Mouse (Mus musculus): ENCODE data around the gene Foxc2. TPM values are rescaled to one million over a fixed set of nuclear protein-coding genes. Genes with fewer than 3 reads are reported as not detected.

Gene Foxc2
- polyA plus RNA-seq, 1 experiment from 2014 or later, result 6.4 TPM

DNA sequence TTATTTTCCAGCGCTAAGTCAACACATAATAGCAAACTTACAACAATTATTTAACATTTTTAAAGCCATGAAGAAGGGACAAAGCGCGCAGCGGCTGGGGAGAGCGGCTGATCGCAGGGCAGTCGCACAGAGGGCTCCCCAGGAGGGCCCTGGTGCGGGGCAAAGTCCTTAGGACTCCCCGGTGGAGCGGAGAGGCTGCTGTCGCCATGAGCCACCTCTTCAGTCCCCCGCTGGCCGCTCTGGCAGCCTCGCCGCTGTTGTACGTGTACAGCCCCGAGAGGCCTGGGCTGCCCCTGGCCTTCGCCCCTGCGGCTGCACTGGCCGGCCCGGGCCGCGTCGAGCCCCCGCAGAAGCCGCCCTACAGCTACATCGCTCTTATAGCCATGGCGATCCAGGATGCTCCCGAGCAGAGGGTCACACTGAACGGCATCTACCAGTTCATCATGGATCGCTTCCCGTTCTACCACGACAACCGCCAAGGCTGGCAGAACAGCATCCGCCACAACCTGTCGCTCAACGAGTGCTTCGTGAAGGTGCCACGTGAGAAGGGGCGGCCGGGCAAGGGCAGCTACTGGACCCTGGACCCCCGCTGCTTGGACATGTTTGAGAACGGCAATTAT, 11.9 kb downstream of the Foxc2 start, which contains the start of gene Foxl1:
TSS of gene Foxl1 (plus strand) at position 185 of the 620 bp plus-strand sequence.
- Histone ChIP-seq H3K9ac (ENCODE audit: low read length) (peak within 1 kb of the TSS; percentile 35), H3K4me3 (ENCODE audit: control insufficient read depth in 1 of 2, insufficient read depth in 1 of 2, low read depth in 1 of 2, low read length in 2 of 2) (peak within 1 kb of the TSS; percentile 26 to 34), H3K9me3 (ENCODE audit: control insufficient read depth, low read length) (no peaks in the 10 kb centered on the region), H3K27ac (replicated peaks in 1 of 2; ENCODE audit: control insufficient read depth in 1 of 2, insufficient read depth in 1 of 2, low read depth in 2 of 2, low read length in 2 of 2) (no peak within 1 kb of the TSS), H3K27me3 (ENCODE audit: control insufficient read depth, insufficient read depth, low read length) (peaks cover 77% of the 10 kb centered on the region), H3K4me1 (ENCODE audit: control insufficient read depth in 2 of 2, insufficient read depth in 2 of 2, low read length in 2 of 2) (peaks cover 11 to 33% of the 10 kb centered on the region in 2 experiments), H3K4me2 (ENCODE audit: low read length) (peak within 1 kb of the TSS; percentile 61), H3K36me3 (ENCODE audit: control insufficient read depth, insufficient read depth, low read length) (no peaks in the 10 kb centered on the region)
- WGBS, result 9% methylated on average over 43 of the region's 43 CpGs
- ATAC-seq (ENCODE audit: insufficient number of reproducible peaks, insufficient read depth, low FRiP score, low read depth), result no peak

DNA sequence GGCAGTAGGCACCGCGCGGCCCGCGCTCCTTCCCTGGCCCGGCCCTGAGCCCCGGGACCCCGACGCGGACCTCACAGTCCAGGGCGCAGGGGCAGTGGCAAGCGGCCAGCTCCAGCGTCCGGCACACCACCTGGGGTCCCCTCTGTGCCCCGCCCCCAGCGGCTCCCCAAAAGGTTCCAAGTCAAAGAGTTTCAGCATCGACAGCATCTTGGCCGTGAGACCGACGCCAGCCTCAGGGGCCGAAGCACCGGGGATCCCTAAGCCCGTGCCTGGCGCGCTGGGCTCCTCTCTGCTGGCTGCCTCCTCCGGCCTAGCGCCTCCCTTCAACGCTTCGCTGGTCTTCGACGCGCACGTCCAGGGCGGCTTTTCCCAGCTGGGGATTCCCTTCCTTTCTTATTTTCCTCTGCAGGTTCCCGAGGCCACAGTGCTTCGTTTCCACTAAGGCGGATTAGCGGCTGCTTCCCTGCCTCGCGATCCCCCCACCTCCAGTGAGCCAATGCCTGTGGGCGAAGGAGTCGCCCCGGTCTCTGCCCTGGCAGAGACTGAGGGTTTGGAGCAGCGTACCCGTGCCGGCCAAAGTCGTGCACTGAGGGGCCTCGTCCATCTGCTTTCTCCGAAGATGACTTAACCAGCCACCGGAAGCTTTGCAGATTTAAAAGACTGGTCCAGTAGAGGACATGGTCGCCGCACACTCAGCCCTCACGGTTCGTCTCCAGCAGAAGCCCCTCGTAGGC, 12.7 kb downstream of the Foxc2 start:
- no peaks in the 10 kb centered on the region for H3K36me3 ChIP-seq (ENCODE audit: control insufficient read depth, insufficient read depth, low read length)
- peaks cover 11 to 33% of the 10 kb centered on the region in 2 experiments for H3K4me1 ChIP-seq (ENCODE audit: control insufficient read depth in 2 of 2, insufficient read depth in 2 of 2, low read length in 2 of 2)
- ATAC-seq (ENCODE audit: insufficient number of reproducible peaks, insufficient read depth, low FRiP score, low read depth), result no peak
- H3K27me3 ChIP-seq (ENCODE audit: control insufficient read depth, insufficient read depth, low read length), result peaks cover 69% of the 10 kb centered on the region
- peak overlapping the region; percentile 26 to 34 for H3K4me3 ChIP-seq (ENCODE audit: control insufficient read depth in 1 of 2, insufficient read depth in 1 of 2, low read depth in 1 of 2, low read length in 2 of 2)
- H3K9me3 ChIP-seq (ENCODE audit: control insufficient read depth, low read length), result no peaks in the 10 kb centered on the region
- H3K27ac ChIP-seq (replicated peaks in 1 of 2; ENCODE audit: control insufficient read depth in 1 of 2, insufficient read depth in 1 of 2, low read depth in 2 of 2, low read length in 2 of 2), result no peak overlapping the region
- H3K9ac ChIP-seq (ENCODE audit: low read length), result peak overlapping the region; percentile 35
- WGBS, result 8% methylated on average over 53 of the region's 55 CpGs
- peak overlapping the region; percentile 61 for H3K4me2 ChIP-seq (ENCODE audit: low read length)

DNA sequence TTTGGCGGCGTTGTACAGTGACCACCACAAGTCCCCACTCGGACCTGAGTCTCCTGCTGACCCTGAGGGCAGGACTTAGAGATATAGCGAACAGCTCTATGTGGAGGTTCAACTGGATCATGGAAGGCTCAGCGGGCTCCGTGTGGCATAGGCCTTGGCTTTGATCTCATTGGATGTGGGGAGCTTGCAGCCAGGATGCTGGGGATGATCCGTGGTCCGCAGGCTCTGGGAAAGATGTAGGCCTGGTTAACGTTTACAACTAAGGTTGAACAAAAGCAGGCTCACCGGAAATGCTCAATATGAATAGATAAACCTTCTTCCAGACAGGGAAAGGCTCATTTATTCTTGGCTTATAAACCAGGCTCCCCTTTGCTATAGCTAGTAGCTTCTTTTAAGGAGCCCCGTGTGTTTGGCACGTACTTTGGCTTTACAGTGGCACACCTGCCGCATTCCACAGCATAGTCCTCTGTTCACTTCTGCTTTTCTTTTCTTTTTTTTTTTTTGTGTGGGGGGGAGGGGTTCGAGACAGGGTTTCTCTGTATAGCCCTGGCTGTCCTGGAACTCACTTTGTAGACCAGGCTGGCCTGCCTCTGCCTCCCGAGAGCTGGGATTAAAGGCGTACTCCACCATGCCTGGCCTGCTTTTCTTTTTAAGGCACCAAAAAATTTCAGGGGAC, 13.4 kb downstream of the Foxc2 start:
- Histone ChIP-seq H3K27ac (replicated peaks in 1 of 2; ENCODE audit: control insufficient read depth in 1 of 2, insufficient read depth in 1 of 2, low read depth in 2 of 2, low read length in 2 of 2) (no peak overlapping the region), H3K27me3 (ENCODE audit: control insufficient read depth, insufficient read depth, low read length) (peaks cover 63% of the 10 kb centered on the region), H3K9ac (ENCODE audit: low read length) (no peak overlapping the region), H3K9me3 (ENCODE audit: control insufficient read depth, low read length) (no peaks in the 10 kb centered on the region), H3K36me3 (ENCODE audit: control insufficient read depth, insufficient read depth, low read length) (no peaks in the 10 kb centered on the region), H3K4me1 (ENCODE audit: control insufficient read depth in 2 of 2, insufficient read depth in 2 of 2, low read length in 2 of 2) (peaks cover 11 to 33% of the 10 kb centered on the region in 2 experiments), H3K4me2 (ENCODE audit: low read length) (no peak overlapping the region), H3K4me3 (ENCODE audit: control insufficient read depth in 1 of 2, insufficient read depth in 1 of 2, low read depth in 1 of 2, low read length in 2 of 2) (no peak overlapping the region; a peak in 1 of 4 replicates)
- ATAC-seq (ENCODE audit: insufficient number of reproducible peaks, insufficient read depth, low FRiP score, low read depth), result no peak
- 39% methylated on average over 16 of the region's 16 CpGs for WGBS

DNA sequence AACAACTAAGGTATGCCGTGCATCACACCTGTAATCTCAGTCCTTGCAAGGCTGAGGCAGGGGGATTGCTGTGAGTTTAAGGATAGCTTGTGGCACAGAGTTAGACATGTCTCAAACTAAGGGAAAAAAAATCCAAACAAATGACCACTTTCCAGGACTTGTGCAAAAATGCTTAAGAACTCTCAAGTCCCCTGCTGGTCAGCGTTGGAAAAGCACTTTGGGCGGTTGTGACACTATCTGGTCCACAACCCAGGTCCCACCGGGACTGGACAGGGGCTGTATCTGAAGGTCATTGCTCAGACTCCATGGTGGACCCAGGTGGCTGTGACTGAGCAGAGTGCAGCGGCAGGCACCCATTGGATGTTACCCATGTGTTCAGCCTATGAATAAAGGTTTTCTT, 14.6 kb downstream of the Foxc2 start:
- ATAC-seq (ENCODE audit: insufficient number of reproducible peaks, insufficient read depth, low FRiP score, low read depth), result no peak
- no peak overlapping the region for H3K4me2 ChIP-seq (ENCODE audit: low read length)

DNA sequence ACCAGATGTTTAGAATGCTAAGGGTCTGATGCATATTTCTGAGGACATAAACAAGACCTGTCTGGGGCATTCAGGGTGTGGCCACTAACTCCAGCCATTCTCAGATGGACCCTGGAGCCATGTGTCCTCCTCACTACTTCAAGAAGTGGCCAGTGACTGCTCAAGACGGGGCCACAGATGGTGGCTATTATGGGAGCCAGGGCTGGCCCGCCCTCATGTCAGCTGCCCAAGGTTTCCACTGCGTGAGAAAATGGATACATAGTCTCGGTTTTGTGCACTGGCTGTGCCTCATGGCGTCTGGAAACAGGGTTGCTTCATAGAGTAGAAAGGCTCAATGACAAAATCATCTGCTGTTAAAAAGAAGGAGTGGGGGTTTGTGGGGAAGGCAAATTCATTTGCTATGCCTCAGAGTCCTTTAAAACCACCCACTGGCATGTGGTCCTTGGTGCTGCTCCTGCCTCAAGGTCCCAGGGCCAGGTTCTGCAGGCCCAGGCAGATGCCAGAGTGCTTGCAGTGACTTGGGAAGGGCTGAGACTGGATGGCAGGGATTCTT, 17.1 kb downstream of the Foxc2 start:
- Histone ChIP-seq H3K4me2 (ENCODE audit: low read length) (no peak overlapping the region), H3K4me1 (ENCODE audit: control insufficient read depth in 2 of 2, insufficient read depth in 2 of 2, low read length in 2 of 2) (peaks cover 14 to 20% of the 10 kb centered on the region in 2 experiments), H3K27me3 (ENCODE audit: control insufficient read depth, insufficient read depth, low read length) (peaks cover 30% of the 10 kb centered on the region), H3K9me3 (ENCODE audit: control insufficient read depth, low read length) (peaks cover 7% of the 10 kb centered on the region), H3K9ac (ENCODE audit: low read length) (no peak overlapping the region), H3K4me3 (ENCODE audit: control insufficient read depth in 1 of 2, insufficient read depth in 1 of 2, low read depth in 1 of 2, low read length in 2 of 2) (no peak overlapping the region), H3K36me3 (ENCODE audit: control insufficient read depth, insufficient read depth, low read length) (no peaks in the 10 kb centered on the region), H3K27ac (replicated peaks in 1 of 2; ENCODE audit: control insufficient read depth in 1 of 2, insufficient read depth in 1 of 2, low read depth in 2 of 2, low read length in 2 of 2) (no peak overlapping the region)
- WGBS, result 75% methylated on average over 5 of the region's 5 CpGs
- ATAC-seq (ENCODE audit: insufficient number of reproducible peaks, insufficient read depth, low FRiP score, low read depth), result no peak

More for the DNA sequence above, 14.6 kb downstream of the Foxc2 start:
- peaks cover 55% of the 10 kb centered on the region for H3K27me3 ChIP-seq (ENCODE audit: control insufficient read depth, insufficient read depth, low read length)
- H3K9me3 ChIP-seq (ENCODE audit: control insufficient read depth, low read length), result no peaks in the 10 kb centered on the region
- peaks cover 17 to 30% of the 10 kb centered on the region in 2 experiments for H3K4me1 ChIP-seq (ENCODE audit: control insufficient read depth in 2 of 2, insufficient read depth in 2 of 2, low read length in 2 of 2)
- H3K4me3 ChIP-seq (ENCODE audit: control insufficient read depth in 1 of 2, insufficient read depth in 1 of 2, low read depth in 1 of 2, low read length in 2 of 2), result no peak overlapping the region
- no peaks in the 10 kb centered on the region for H3K36me3 ChIP-seq (ENCODE audit: control insufficient read depth, insufficient read depth, low read length)
- H3K27ac ChIP-seq (replicated peaks in 1 of 2; ENCODE audit: control insufficient read depth in 1 of 2, insufficient read depth in 1 of 2, low read depth in 2 of 2, low read length in 2 of 2), result no peak overlapping the region
- 43% methylated on average over 5 of the region's 5 CpGs for WGBS
- no peak overlapping the region for H3K9ac ChIP-seq (ENCODE audit: low read length)

DNA sequence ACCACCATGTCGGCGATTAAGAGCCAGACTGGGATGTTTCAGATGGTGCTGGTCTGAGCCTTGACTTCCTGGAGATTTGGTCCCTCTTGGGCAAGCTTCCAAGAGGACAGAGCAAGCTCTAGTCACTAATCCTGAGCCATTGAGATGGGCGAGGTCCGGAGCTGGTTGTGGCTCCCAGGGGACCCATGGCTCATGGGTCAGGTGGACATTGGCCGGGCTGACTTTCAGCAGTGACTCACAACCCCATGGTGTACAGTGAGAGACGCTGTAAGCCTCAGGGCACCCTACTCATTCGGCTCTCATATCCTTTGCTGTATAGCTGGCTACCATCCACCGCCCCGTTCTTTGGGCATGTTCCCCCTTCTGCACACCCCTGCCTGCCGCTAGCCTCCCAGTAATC, 18.1 kb downstream of the Foxc2 start:
- H3K4me1 ChIP-seq (ENCODE audit: control insufficient read depth in 2 of 2, insufficient read depth in 2 of 2, low read length in 2 of 2), result peaks cover 8 to 9% of the 10 kb centered on the region in 2 experiments; a peak in 3 of 4 replicates
- H3K36me3 ChIP-seq (ENCODE audit: control insufficient read depth, insufficient read depth, low read length), result no peaks in the 10 kb centered on the region
- 87% methylated on average over 10 of the region's 10 CpGs for WGBS
- ATAC-seq (ENCODE audit: insufficient number of reproducible peaks, insufficient read depth, low FRiP score, low read depth), result no peak
- no peak overlapping the region for H3K4me3 ChIP-seq (ENCODE audit: control insufficient read depth in 1 of 2, insufficient read depth in 1 of 2, low read depth in 1 of 2, low read length in 2 of 2)
- H3K4me2 ChIP-seq (ENCODE audit: low read length), result no peak overlapping the region
- H3K27me3 ChIP-seq (ENCODE audit: control insufficient read depth, insufficient read depth, low read length), result peaks cover 19% of the 10 kb centered on the region
- H3K9me3 ChIP-seq (ENCODE audit: control insufficient read depth, low read length), result peaks cover 7% of the 10 kb centered on the region
- H3K27ac ChIP-seq (replicated peaks in 1 of 2; ENCODE audit: control insufficient read depth in 1 of 2, insufficient read depth in 1 of 2, low read depth in 2 of 2, low read length in 2 of 2), result no peak overlapping the region
- H3K9ac ChIP-seq (ENCODE audit: low read length), result no peak overlapping the region

DNA sequence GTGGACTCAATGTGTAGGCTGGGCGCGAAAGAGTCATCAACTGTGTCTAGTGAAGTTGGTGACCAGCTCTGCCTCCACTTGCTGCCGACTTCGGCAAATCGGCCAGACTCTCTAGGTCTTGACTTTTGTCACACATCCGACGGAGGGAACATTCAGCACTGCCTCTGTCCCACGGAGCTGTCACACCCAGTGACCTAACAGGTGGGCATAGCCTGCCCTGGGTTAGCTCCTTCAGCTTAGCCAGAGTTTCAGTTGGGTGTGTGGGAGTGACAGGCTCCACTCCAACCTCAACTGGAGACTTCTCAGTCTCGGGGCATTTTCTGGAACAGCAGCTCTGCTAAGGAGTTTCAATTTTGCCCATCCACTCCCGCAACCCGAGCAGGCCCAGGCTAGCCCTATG, 18.5 kb downstream of the Foxc2 start:
- 86% methylated on average over 11 of the region's 11 CpGs for WGBS
- H3K4me1 ChIP-seq (ENCODE audit: control insufficient read depth in 2 of 2, insufficient read depth in 2 of 2, low read length in 2 of 2), result peaks cover 7 to 8% of the 10 kb centered on the region in 2 experiments; a peak in 3 of 4 replicates
- H3K4me2 ChIP-seq (ENCODE audit: low read length), result no peak overlapping the region
- H3K4me3 ChIP-seq (ENCODE audit: control insufficient read depth in 1 of 2, insufficient read depth in 1 of 2, low read depth in 1 of 2, low read length in 2 of 2), result no peak overlapping the region
- no peak for ATAC-seq (ENCODE audit: insufficient number of reproducible peaks, insufficient read depth, low FRiP score, low read depth)
- H3K27ac ChIP-seq (replicated peaks in 1 of 2; ENCODE audit: control insufficient read depth in 1 of 2, insufficient read depth in 1 of 2, low read depth in 2 of 2, low read length in 2 of 2), result no peak overlapping the region
- no peak overlapping the region for H3K9ac ChIP-seq (ENCODE audit: low read length)
- H3K36me3 ChIP-seq (ENCODE audit: control insufficient read depth, insufficient read depth, low read length), result no peaks in the 10 kb centered on the region
- H3K27me3 ChIP-seq (ENCODE audit: control insufficient read depth, insufficient read depth, low read length), result peaks cover 15% of the 10 kb centered on the region
- H3K9me3 ChIP-seq (ENCODE audit: control insufficient read depth, low read length), result peaks cover 7% of the 10 kb centered on the region

Data from heart, embryonic 14.5 days (tissue).